Mouse (Mus musculus) right cerebral cortex, postnatal 36 days (tissue): ENCODE measurements at regions not wholly inside any gene's neighbourhood (a gene's known extent, or its start where the extent isn't known, plus 50 kb on each side); places are given as distances from the start of the nearest gene placed in this dataset.

Experiments
- DNase-seq, 2 experiments: peaks; one replicate each; pipeline ENCODE4 v3.0.0; 2022; ENCODE audit warnings: low spot score in 2 of 2, mixed read lengths in 1 of 2

GRCm38 (mm10) chr11:64776691-64777090 lies 202.1 kb upstream of the Elac2 start:
- DNase-seq, result peak; percentile 13 to 23

DNA sequence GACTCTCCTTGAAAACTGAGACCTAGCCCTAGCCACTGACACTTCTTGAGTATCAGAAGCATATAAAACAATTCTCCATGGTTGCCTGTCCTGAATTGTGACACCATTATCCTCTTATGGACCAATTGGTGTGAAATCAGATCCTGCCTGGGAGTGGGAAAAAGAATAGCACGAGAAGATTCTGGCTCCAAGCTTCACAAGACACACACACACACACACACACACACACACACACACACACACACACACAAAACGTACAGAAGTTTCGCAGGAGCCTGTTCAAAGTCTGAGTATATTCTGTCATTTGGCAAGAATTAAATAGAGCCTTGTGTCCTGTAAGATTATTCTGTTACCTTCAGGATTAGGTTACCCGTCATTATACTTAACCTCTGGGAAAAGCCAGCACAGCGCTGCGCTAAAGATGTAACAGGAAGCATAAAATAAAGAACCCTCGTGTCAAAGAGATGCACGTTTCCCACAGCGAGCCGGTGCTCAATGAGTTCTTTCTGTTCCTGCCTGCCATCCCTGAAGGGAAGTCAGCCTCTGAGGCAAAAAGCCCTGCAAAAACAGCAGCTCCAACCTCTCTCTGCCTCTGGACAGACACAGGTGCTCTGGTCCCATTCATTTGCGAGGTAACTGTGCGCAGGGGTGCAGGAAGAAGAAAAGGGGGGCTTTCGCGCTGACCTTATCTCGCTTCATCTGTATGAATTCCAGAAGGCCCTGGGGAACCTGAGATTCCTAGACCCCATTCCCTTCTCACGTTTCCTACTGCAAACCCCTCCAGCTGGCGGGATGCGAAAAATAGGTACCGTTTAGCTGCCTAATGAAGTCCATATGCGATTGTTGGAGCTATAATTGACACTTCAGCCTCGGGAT lies 178.4 kb upstream of the Elac2 start:
- no peak for DNase-seq

GRCm38 (mm10) chr11:64801351-64801750 lies 177.5 kb upstream of the Elac2 start:
- DNase-seq, result no peak

GRCm38 (mm10) chr11:64805567-64805966 lies 173.3 kb upstream of the Elac2 start:
- DNase-seq, result no peak

DNA sequence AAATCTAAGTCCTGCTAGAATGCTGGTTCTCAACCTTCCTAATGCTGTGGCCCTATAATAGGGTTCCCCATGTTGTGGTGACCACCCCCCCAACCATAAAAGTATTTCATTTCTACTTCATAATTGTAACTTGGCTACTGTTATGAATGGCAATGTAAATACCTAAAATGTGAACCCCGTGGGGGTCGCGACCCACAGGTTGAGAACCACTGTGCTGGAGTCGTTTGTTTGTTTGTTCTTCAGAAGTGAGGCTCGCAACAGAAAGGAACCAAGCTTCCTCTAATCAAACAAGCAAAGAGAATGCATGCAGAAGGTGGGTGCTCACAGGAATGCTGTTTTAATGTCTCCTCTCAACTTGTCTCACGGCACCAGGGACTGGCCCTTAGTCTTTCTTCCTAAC lies 166.4 kb upstream of the Elac2 start:
- DNase-seq, result no peak

- no peak for DNase-seq
Observed at GRCm38 (mm10) chr11:64829429-64829828, 149.4 kb upstream of the Elac2 start.

- no peak for DNase-seq
Observed at GRCm38 (mm10) chr11:64832453-64832852, 146.4 kb upstream of the Elac2 start.

DNA sequence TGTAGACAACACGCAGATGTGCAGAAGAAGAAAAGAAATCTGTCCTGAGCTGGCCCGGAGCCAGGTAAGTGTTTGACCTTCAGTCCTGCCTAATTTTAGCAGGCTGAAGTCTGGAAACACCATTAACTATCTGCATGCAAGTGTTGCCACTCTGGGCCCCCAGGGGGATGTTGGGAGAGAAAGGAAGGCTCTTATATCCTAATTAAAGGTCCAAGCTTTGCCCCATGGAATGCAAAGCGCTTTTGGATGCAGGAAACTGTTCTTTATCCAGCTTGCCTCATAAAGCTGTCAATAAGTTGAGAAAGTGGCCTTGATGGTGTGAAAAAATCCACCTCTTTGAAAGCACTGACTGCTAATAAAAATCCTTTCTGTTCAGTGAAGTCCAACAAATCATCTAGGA lies 145.1 kb upstream of the Elac2 start:
- DNase-seq, result no peak

GRCm38 (mm10) chr11:64836771-64837170 lies 142.1 kb upstream of the Elac2 start:
- no peak for DNase-seq

DNA sequence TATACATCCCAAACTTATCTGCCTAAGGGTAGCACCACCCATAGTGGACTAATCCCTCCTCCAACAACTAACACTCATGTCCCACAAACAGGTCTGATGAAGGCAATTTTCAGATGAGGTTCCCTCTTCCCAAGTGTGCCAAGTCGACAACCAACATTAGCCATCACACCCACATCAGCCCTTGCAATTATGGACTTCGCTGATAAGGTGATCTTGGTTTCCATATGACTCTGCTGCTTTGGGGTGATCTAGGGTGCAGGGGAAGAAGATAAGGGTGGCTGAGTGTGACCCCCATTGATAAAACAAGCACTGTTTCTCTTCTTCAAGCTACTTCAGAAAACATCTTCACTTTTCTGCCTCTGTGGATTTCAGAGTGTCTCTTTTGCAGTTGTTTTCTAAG lies 137.7 kb upstream of the Elac2 start:
- no peak for DNase-seq

GRCm38 (mm10) chr11:64842775-64843530 lies 135.9 kb upstream of the Elac2 start:
- DNase-seq, result no peak

- DNase-seq, result no peak
Observed at GRCm38 (mm10) chr11:64846577-64847147, 132.2 kb upstream of the Elac2 start.

DNA sequence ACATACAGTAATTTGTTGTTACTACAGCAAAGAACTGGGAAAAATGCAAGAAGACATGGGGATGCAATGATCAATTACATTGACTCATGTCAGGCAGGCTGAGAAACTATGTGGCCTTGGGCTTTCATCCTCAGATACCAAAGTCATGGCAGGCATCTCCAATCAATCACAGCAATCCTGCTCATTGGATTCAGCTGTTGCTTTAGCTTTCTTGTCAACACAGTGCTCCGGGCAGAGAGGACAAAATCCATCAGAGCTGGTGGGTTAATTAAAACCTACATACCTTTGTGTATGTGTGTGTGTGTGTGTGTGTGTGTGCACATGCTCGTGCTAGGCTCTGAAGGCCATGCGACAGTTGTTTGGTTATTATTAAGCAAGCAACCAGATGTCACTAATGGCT lies 119.2 kb upstream of the Elac2 start:
- no peak for DNase-seq

DNA sequence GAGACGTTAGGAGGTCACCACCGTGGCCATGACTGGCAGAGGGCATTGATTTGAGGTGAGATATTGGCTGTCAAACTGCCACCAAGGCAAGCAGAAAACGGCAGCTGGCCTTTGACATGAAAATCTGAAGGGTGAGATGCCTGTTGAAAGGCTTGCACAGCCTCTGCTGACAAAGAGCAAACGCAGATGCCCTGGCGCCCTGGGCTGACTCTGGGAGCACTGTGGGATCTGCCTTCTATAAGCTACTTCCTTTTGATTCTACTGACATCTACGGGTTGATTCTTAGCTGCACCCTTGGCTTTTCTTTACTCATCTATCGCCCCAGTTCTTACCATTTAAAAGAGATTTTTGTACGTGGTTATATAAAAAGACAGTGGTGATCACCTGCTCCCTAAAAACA lies 98.2 kb upstream of the Elac2 start:
- no peak for DNase-seq

GRCm38 (mm10) chr11:64884518-64884917 lies 94.3 kb upstream of the Elac2 start:
- DNase-seq, result no peak

GRCm38 (mm10) chr11:64889335-64890020 lies 89.4 kb upstream of the Elac2 start:
- DNase-seq, result no peak

DNA sequence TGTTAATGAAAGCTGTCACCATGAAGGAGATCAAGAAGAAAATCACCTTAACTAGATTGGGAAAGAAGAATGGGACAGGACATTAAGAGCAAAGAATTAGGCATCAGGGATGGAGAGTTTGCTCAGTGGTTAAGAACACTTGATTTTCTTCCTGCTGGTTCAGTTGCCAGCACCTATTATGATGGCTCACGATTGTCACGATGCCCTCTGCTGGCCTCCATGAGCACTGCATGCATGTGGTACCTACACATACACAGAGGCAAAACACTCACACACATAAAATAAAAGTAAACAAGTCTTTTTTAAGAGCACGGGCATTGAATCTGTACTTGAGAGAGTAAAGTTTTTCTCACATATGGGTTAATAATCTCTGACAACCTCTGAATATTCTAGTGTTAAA lies 88.1 kb upstream of the Elac2 start:
- no peak for DNase-seq

- peak in 1 of 2 experiments; percentile 3 for DNase-seq
Observed at GRCm38 (mm10) chr11:64895804-64896466, 82.9 kb upstream of the Elac2 start.

DNA sequence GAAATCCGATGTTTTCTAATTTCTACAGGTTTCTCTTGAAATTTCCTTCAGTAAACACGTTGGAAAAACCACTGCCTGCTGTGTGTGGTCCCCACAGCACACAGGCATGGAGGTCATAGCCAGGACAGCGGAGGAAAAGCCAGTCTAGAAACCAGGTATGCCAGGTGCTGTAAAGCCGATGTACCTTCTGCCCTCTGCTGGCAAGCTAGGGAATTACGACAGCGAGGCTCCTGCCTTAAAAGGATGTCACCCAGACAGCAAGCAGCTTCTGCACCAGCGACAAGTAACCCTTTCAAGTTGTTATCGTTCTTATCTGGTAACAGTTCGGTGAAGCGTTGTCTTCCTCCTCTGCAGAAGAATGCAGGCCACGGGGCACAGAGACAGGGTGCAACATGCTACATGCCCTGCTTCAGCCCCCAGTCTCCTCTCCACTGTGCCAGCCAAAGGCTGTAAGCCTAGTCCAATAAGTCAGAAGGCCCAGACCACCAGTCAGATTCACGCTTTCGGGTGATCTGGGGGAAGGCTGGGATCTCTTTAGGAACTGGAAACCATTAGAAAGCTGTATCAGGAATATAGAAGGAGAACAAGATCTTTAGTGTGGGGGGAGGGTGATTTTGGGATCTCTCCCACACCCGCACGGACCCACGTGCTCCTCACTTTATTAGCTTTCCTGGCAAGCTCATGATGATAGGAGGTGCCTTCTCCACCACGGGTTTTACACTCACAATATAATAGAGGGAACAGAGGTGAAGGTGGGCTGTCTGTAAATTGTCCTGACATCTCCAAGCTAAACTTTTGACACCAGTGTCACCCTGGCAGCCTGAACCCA lies 79.9 kb upstream of the Elac2 start:
- peak; percentile 63 to 71 for DNase-seq

DNA sequence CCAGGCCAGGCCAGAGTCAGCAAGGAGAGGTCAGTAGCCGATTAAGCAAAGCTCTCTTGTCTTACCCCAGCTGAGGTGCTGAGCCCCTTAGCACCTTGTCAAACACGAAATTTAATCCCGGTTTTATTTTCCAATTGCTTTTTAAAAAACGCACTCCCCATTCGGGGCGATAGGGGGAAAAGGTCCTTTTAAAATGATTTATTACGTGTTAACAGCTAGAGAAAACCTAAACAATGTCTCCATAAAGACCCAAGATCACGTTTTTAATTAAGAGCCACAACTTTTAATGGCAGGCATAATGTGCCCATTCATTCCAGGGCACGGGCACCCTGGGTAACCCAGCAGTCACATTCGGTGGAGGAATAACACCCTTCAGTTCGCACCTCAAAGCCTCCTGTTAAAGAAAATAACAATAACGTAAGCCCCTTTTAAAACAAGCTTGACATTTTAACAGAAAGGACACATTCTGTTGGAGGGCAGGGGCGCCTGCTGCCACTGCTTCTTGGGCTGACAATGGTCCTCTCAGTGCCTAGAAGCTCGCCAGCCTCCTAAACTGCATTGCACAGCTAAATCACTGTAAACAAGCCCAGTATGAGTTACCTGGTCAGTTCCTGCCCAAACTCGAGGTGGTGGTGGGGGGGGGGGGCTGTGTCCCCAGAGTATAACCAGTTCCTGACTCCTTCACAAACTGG lies 79.1 kb upstream of the Elac2 start:
- DNase-seq, result no peak
